Mouse (Mus musculus): Measurements from ENCODE around the gene Tgtp1. TPM values are rescaled to one million over a fixed set of nuclear protein-coding genes. Genes with fewer than 3 reads are reported as not detected.

The Tgtp1 gene
- polyA plus RNA-seq (2012; rRNA removed) = 0.17 and 0.27 TPM in 2 replicates

DNA sequence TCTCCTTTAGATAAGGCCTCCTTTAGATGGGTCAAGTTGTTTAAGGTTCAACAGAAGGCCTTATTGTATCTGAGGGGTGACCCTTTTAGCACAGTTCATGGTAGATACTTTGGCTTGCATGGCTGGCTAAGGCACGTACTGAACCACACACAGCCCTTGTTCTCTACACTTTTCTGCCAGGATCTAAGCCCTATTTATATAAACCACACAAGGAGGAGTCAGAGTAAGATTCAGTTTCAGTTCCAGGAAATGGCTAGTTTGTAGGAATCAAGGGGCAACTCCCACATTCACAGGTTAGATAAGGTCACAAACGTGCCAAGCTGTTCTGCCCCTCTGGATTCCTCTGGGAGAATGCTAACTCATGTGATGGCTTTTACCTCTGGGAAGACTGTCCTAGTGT is at the start of gene Tgtp1:
Gene Tgtp1, minus strand, starts transcription at position 155 of the 400 bp plus-strand sequence.

GRCm38 (mm10) chr11:48991740-48992520 is 2.0 kb downstream of the Tgtp1 start, which contains the start of gene Gm12185:
Gene Gm12185 (minus strand): TSS chr11:48992226.

GRCm38 (mm10) chr11:48979251-48979650 is 14.7 kb downstream of the Tgtp1 start, which contains the start of gene 9930111J21Rik1:
Gene 9930111J21Rik1 (minus strand): TSS chr11:48979398.

GRCm38 (mm10) chr11:48978240-48978939 is 15.6 kb downstream of the Tgtp1 start, which contains the start of gene Olfr56:
Gene Olfr56 (plus strand): TSS chr11:48978889.

DNA sequence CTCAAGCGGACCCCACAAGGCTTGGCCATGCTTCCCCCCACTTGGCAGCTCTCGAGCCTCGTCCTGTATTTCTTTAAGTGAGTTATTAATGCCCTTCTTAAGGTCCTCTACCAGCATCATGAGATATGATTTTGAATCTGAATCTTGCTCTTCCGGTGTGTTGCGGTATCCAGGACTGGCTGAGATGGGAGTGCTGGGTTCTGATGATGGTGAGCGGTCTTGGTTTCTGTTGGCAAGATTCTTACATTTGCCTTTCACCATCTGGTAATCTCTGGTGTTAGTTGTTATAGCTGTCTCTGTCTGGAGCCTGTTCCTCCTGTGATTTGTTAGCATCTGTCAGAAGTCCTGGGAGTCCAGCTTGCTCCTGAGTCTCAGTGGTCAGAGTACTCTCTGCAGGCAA is 47.9 kb downstream of the Tgtp1 start, which contains the start of gene Psme2b:
Gene Psme2b, minus strand, starts transcription at position 101 of the 400 bp plus-strand sequence.

Other genes starting within 250 kb of the Tgtp1 start
- gene Rack1, start 193.8 kb downstream of the Tgtp1 start, polyA plus RNA-seq (2012; rRNA removed) = 1,103 and 1,120 TPM in 2 replicates
- 35.3 and 38.0 TPM in 2 replicates for gene Trim41, start 176.8 kb downstream of the Tgtp1 start, polyA plus RNA-seq (2012; rRNA removed)
- gene Trim7, start 168.0 kb downstream of the Tgtp1 start, polyA plus RNA-seq (2012; rRNA removed) = 6.5 and 7.1 TPM in 2 replicates
- 23.2 and 25.2 TPM in 2 replicates for gene Gm12184, start 167.5 kb downstream of the Tgtp1 start, polyA plus RNA-seq (2012; rRNA removed)
- 3.9 and 5.6 TPM in 2 replicates for gene Irgm1, start 122.5 kb downstream of the Tgtp1 start, polyA plus RNA-seq (2012; rRNA removed)
- gene Gm5431, start 92.0 kb downstream of the Tgtp1 start, polyA plus RNA-seq (2012; rRNA removed) = 0.06 and 0.20 TPM in 2 replicates
- 0.58 and 0.86 TPM in 2 replicates for gene Psme2b, start 48.0 kb downstream of the Tgtp1 start, polyA plus RNA-seq (2012; rRNA removed)
- 0.03 and 0.04 TPM in 2 replicates for gene Olfr56, start 15.3 kb downstream of the Tgtp1 start, polyA plus RNA-seq (2012; rRNA removed)
- gene 9930111J21Rik1, start 14.8 kb downstream of the Tgtp1 start, polyA plus RNA-seq (2012; rRNA removed) = 0.11 and 0.12 TPM in 2 replicates
- 0.04 TPM in 2 replicates for gene Gm12185, start 1.9 kb downstream of the Tgtp1 start, polyA plus RNA-seq (2012; rRNA removed)
- gene 9930111J21Rik2, start 57.1 kb upstream of the Tgtp1 start, polyA plus RNA-seq (2012; rRNA removed) = 0.25 and 0.31 TPM in 2 replicates
- gene Tgtp2, start 70.0 kb upstream of the Tgtp1 start, polyA plus RNA-seq (2012; rRNA removed) = 0.03 and 0.11 TPM in 2 replicates
- gene Ifi47, start 82.4 kb upstream of the Tgtp1 start, polyA plus RNA-seq (2012; rRNA removed) = 0.60 and 1.1 TPM in 2 replicates
- gene Olfr1396, start 120.7 kb upstream of the Tgtp1 start, polyA plus RNA-seq (2012; rRNA removed) = not detected in 2 replicates
- gene Olfr1395, start 148.1 kb upstream of the Tgtp1 start, polyA plus RNA-seq (2012; rRNA removed) = not detected in 2 replicates
- gene Olfr1394, start 160.2 kb upstream of the Tgtp1 start, polyA plus RNA-seq (2012; rRNA removed) = not detected in 2 replicates
- 0.03 and 0.27 TPM in 2 replicates for gene Btnl9, start 193.0 kb upstream of the Tgtp1 start, polyA plus RNA-seq (2012; rRNA removed)
- gene Zfp62, start 209.1 kb upstream of the Tgtp1 start, polyA plus RNA-seq (2012; rRNA removed) = 23.9 and 25.2 TPM in 2 replicates